9 mouse cellular contexts compared by ENCODE assay signal in the genomic region with DNA sequence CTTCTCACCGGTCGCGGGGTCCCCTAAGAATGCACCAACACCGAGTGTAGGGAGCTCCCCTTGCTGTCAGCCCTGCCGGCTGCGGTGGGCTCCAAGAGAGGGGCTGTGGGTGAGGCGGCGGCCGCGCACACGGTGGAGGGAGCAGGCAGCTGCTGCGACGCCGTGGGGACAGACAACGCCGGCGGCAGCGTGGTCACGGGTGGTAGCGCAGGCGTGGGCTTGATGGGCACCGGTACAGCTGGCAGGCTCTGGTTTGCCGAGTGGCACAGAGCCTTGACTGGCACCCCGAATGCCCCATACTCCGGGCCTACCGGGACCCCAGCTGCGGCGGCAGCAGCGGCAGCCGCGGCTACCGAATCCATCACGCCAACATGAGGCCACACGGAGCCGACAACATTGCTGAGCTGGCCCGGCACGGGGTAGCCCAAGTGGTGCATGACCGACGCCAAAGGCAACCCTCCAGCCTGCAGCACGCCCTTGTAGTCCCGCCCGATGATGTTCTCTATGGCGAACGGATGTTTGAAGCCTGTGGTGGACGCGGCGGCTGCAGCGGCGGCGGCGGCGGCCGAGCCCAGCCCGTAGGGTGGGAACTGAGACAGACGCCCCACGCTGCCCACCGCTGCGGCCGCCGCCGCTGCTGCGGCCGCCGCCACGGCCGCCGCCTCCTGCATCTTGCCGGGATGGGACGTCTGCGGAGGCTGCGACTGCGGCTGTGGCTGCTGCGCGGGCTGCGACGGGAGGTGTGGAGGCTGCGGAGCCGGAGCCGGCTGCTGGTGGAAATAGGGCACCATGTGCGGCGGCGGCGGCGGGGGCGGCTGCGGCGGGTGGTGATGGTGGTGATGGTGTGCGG. TPM values are rescaled to one million over a fixed set of nuclear protein-coding genes. Genes with fewer than 3 reads are reported as not detected.
DNase-seq lines count a peak whose midpoint lies in the region; ATAC-seq and TF ChIP-seq lines count a peak whose summit lies in the region.
"Had no signal": no experiment of that assay in that cellular context is flagged by ENCODE, and none has a peak within 500 bp of the region (broad histone marks: within the 10 kb centered on the region; RNA-seq: fewer than 3 reads in every experiment).

No protein-coding gene starts in this region.

- H3K27me3 ChIP-seq in C2C12 (ENCODE audit: control insufficient read depth, insufficient read depth, insufficient read length), result peaks cover 5% of the 10 kb centered on the region
- peaks cover 99% of the 10 kb centered on the region for H3K27me3 ChIP-seq in limb, embryonic 15.5 days

- no peaks in the 10 kb centered on the region for H3K79me2 ChIP-seq in C2C12 (ENCODE audit: control insufficient read depth, insufficient read depth)

- peak; percentile 89 for DNase-seq in heart, adult 11 months
- DNase-seq in heart, adult 9 months (ENCODE audit: low spot score in 2 of 2), result no peak
- DNase-seq in heart, postnatal 4 days, result peak; percentile 15
- DNase-seq in right cerebral cortex, postnatal 14 days, result peak; percentile 25
- no peak for DNase-seq in spleen, postnatal 36 days (ENCODE audit: low spot score in 2 of 2)

- no peaks in the 10 kb centered on the region for H3K36me3 ChIP-seq in C2C12 (ENCODE audit: control insufficient read depth, insufficient read depth)
- H3K36me3 ChIP-seq in limb, embryonic 15.5 days, result no peaks in the 10 kb centered on the region

- H3K79me3 ChIP-seq in C2C12 (ENCODE audit: low read depth), result no peaks in the 10 kb centered on the region

- under 1% methylated on average over 85 of the region's 88 CpGs for WGBS in limb, embryonic 15.5 days

- H3K9ac ChIP-seq in limb, embryonic 15.5 days, result no peak overlapping the region

- peak overlapping the region; percentile 89 for H3K4me2 ChIP-seq in limb, embryonic 15.5 days

- peak overlapping the region; percentile 10 for H3ac ChIP-seq in C2C12 (ENCODE audit: control insufficient read depth, insufficient read length, low read depth)

- H3K4me3 ChIP-seq in C2C12 (ENCODE audit: insufficient read depth, poor library complexity, severe bottlenecking), result no peak overlapping the region
- peak overlapping the region; percentile 45 for H3K4me3 ChIP-seq in limb, embryonic 15.5 days

- TF ChIP-seq CTCF in C2C12 (IDR thresholded peaks at IDR 0.05; ENCODE audit: control insufficient read depth, insufficient read depth, insufficient read length), result no peak

- peaks cover 56% of the 10 kb centered on the region for H3K4me1 ChIP-seq in limb, embryonic 15.5 days

- no peak overlapping the region for H3K27ac ChIP-seq in limb, embryonic 15.5 days

- no peaks in the 10 kb centered on the region for H3K9me3 ChIP-seq in limb, embryonic 15.5 days

- peak; percentile 7; the same call in 1 of the 2 replicates for ATAC-seq in common myeloid progenitor, adult 5-6 weeks (replicated peaks; ENCODE audit: low read depth, poor library complexity, severe bottlenecking)
- ATAC-seq in limb, embryonic 15.5 days (ENCODE audit: insufficient number of reproducible peaks, low FRiP score, low TSS enrichment, low read depth), result 0 out of 2 replicates have a peak, but pooled peaks have one; percentile 9

TF ChIP-seq in C2C12, 6 proteins besides CTCF, POLR2A, EP300 and RAD21:
- TF ChIP-seq MAX (IDR thresholded peaks at IDR 0.05), result no peak
- TF ChIP-seq MYOD1 (IDR thresholded peaks at IDR 0.05; ENCODE audit: control insufficient read depth, insufficient read length, low read depth), result no peak
- no peak for TF ChIP-seq CEBPB (IDR thresholded peaks at IDR 0.05; ENCODE audit: low read depth)
- TF ChIP-seq FOSL1 (IDR thresholded peaks at IDR 0.05; ENCODE audit: insufficient read depth, low read length, poor library complexity, severe bottlenecking), result no peak
- TF ChIP-seq USF1 (IDR thresholded peaks at IDR 0.05; ENCODE audit: low read depth), result no peak
- TF ChIP-seq MYOG (IDR thresholded peaks at IDR 0.05; ENCODE audit: control insufficient read depth, extremely low read depth, insufficient read length), result no peak

RNA-seq across cellular contexts. Expression of gene Foxb2, which starts 1.0 kb away (rescaled TPM):
- not detected for polyA plus RNA-seq in C2C12 (2012; fragmentation: generic; extraction: Trizol)
- total RNA-seq in common myeloid progenitor, adult 5-6 weeks (2017), result not detected in 2 replicates
- total RNA-seq in heart, postnatal 4 days (2021), result not detected
- not detected in 2 replicates for polyA plus RNA-seq in limb, embryonic 15.5 days (2015; fragmentation: Nextera tagmentation; extraction: Ambion mirVana)
- polyA plus RNA-seq: gonadal fat pad, adult 2 months had no signal

Comparison
In these comparisons a context has a peak if more than half of its experiments do, and no peak if none do; other contexts are left out.
1. DNase-seq: peak in heart, adult 11 months (single experiment), heart, postnatal 4 days (single experiment) and right cerebral cortex, postnatal 14 days (single experiment); none in heart, adult 9 months (0 of 2) and spleen, postnatal 36 days (0 of 2).